Mouse (Mus musculus) c-Kit-positive CD71-positive TER-119-positive erythroid progenitor cells, embryonic 14.5 days (primary cell): ENCODE measurements around the gene Olfr548-ps1.
"Not testable (repeated sequence)": the region's sequence is repeated elsewhere in the genome, so short reads cannot be mapped to it uniquely, and the experiment has no call there.

Experiments used
- DNase-seq: peaks from one replicate; pipeline ENCODE4 v3.0.0-alpha.2; 2013; ENCODE audit warnings: low spot score

Gene Olfr548-ps1

DNA sequence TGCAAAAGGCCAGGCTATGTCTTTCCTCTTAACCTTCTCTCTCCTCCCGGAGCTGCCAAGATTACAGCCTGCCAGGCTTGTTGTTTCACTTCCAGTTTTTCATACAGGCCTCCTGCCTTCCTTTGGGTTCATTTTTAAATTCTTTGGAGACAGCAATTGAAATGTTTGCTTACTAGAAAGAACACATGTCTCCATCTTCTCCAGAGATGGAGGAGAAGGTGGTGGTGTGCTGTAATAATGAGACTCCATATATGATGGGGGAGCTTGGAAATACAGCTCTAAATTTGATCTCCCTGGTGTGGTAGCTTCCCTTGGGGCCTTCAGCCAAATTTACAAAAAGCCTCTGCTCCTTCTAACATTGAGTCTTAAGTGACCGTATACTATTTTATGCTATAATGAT lies at the start of gene Olfr548-ps1:
Gene Olfr548-ps1, plus strand, starts transcription at position 301 of the 400 bp plus-strand sequence.
- no peak for DNase-seq

DNA sequence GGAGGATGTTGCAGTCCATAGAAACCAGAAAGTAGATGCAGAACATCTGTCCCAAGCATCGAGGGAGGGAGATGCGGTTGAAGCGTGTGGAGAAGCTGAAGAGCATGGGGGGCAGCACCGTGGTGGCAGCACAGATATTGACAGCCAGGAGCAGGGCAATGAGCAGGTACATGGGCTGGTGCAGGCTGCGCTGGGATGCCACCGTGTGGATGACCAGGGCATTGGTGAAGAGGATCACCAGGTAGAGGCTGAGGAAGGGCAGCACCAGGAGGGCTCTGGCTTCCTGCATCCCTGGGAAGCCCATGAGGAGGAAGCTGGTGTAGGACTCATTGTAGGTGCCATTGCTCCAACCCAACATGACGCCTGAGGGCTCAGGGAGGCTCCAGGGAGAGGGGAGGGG lies 46.3 kb upstream of the Olfr548-ps1 start:
- DNase-seq: not testable (repeated sequence)

GRCm38 (mm10) chr7:102499473-102499872 lies 41.2 kb upstream of the Olfr548-ps1 start, which contains the start of gene Olfr545:
Olfr545 (minus strand) TSS chr7:102499573.
- no peak for DNase-seq

GRCm38 (mm10) chr7:102501986-102502385 lies 38.7 kb upstream of the Olfr548-ps1 start:
- DNase-seq: no peak

- DNase-seq: peak; percentile 51
These were observed 33.8 kb upstream of the Olfr548-ps1 start for GRCm38 (mm10) chr7:102506848-102507247.

DNA sequence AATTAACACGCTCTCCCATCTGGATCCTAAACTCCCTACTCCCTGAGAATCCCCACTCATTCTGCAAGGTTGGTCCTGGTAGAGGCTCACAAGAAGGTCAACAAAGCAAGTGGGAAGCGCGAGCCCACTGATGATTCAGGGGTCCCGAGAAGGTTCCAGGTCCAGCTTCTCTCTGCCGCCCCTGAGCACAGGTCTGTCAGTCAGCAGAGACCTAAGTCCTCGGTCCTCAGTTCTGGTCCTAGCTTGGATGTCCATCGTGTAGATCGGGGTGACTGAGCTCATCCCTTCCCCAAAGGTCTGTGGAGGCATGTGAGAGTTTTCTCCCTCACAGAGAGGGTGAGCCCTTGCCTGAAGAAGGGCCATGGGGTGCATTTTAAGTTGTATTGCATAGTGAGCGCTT lies 32.6 kb upstream of the Olfr548-ps1 start:
- no peak for DNase-seq

DNA sequence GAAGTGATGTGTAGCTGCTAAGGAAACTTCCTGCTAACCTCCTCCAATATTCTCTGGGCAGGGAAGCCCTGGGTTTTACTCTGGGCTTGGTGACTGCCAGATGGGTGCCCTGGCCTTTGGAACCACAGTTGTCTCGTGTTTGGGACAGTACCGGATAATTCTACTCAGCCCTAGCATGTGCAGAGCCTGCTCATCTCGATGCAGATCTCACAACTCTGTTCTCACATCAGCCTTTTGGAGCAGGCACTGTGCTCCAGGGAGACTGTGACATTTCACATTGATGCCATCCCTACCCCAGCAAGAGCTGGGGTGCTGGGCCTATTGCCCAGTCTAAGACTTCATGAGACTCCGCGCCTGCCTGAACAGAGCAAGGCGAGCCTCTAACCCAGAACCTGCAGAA lies 32.0 kb upstream of the Olfr548-ps1 start:
- no peak for DNase-seq

DNA sequence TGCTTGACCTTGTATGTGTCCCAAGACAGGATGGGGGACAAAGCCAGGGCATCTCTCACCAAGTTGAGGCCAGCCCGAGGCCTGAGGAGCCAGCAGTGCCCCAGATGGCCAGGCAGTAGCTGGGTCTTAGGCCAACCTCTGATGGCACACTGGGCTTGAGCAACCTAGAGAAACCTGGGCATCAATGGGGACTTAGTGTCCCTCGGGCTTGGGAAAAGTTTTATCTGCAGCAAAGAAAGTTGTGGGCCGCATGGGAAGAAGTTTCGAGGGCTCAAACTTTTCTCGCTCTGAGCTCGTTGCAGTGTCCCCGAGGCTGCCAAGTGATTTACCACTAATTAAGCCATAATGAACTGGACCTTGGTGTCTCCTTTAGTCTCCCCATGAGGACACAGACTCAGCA lies 31.0 kb upstream of the Olfr548-ps1 start:
- DNase-seq: no peak

DNA sequence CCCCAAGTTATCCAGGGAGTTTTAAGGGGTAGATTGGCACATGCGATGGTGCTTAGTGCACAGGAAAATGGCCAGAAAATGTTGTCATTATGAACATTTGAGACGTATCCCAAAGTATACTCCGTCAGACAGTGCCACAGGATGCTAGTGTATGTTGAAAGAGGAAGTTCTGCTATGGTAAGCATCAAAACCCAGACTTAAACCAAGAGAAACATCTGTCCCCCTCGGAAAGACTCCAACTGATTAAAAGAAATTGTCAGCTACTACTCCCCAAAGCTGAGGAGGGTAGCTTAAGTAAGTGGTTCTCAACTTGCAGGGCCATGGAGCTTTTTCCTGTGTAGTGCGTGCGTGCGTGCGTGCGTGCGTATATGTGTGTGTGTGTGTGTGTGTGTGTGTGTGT lies 28.8 kb upstream of the Olfr548-ps1 start:
- DNase-seq: no peak

DNA sequence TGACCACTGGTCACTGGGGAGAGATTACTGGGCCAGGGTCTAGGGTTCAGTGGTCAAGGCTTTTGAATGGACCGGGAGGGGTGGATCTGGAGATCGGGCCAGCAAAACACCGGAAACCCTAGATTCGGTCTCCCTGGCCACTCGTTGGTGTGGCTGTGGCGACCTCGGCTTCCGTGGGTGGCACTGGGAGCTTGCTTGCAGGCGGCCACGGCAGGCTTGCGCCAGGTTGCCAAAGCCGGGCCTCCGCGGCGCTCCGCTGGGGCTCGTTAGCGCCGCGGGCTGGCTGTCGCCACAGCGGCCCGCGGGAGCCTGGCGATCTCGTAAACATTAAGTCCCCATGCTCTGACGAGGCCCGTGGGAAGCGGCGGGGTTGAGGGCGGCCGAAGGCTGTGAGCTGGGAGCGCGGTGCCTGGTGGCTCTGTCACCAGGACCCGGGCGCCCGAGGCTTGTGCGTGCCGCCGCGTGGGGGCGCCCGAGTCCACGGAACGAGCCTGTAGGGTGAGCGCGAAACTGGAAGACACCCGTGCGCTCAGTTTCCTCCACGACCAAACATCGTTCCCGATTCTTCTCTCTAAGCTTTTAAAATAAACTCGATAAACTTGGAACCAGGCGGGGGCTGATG lies 27.8 kb upstream of the Olfr548-ps1 start:
- peak; percentile 60 for DNase-seq

GRCm38 (mm10) chr7:102514144-102514543 lies 26.6 kb upstream of the Olfr548-ps1 start:
- DNase-seq: no peak

GRCm38 (mm10) chr7:102516261-102517050 lies 24.2 kb upstream of the Olfr548-ps1 start:
- no peak for DNase-seq

DNA sequence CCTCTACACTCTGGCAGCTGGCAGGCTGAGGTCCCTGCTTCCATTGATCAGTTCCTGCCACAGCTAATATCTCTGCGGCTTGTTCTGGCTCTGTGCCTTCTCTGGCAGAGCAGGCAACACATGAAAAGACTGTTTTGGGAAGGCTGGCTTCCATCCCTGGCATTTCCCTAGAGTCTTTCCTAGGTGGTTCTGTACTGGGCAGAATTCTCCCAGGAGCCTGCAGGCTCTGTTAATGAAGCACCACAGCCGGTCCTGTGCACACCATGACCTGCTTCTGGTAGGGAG lies 23.7 kb upstream of the Olfr548-ps1 start:
- no peak for DNase-seq

DNA sequence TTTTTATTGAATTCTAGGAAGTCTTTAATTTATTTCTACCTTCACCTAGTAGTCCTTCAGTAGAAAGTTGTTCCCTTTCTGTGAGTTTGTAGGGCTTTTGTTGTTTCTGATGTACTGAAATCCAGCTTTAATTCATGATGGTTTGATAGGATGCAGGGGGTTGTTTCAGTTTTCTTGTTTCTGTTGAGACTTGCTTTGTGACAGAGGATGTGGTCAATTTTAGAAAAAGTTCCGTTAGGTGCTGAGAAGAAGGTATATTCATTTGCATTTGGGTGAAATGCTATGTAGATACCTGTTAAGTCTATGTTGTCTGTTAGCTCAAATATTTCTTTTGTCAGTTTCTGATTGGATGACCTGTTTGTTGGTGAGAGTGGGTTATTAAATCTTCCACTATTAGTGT lies 11.6 kb upstream of the Olfr548-ps1 start:
- no peak for DNase-seq

- no peak for DNase-seq
These were observed 6.2 kb upstream of the Olfr548-ps1 start, which contains the start of gene Olfr547 for GRCm38 (mm10) chr7:102534449-102534848. Olfr547 (plus strand) TSS chr7:102534749.

- no peak for DNase-seq
These were observed 555 bp downstream of the Olfr548-ps1 start for GRCm38 (mm10) chr7:102541251-102541650.

- no peak for DNase-seq
These were observed 8.9 kb downstream of the Olfr548-ps1 start, which contains the start of gene Olfr549 for GRCm38 (mm10) chr7:102549570-102549969. Olfr549 (plus strand) TSS chr7:102549870.

DNA sequence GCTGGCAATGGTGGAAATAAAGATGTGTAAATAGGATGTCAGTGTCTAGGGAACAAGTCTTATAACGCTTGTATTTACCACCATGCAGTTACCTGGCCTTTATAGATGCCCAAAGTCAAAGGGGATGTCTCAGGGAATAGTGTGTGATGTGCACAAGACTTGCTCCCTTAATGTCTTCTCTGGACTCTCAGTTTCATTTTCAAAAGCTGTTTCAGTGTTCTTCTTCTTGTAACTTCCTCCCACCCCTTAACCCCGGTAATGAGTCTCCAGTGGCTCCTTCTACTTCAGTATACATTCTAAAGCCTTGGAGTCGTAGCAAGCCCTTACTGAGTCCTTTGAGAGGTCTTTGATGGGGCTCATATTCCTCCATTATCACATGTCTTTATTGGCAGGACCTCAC lies 12.6 kb downstream of the Olfr548-ps1 start:
- DNase-seq: no peak

DNA sequence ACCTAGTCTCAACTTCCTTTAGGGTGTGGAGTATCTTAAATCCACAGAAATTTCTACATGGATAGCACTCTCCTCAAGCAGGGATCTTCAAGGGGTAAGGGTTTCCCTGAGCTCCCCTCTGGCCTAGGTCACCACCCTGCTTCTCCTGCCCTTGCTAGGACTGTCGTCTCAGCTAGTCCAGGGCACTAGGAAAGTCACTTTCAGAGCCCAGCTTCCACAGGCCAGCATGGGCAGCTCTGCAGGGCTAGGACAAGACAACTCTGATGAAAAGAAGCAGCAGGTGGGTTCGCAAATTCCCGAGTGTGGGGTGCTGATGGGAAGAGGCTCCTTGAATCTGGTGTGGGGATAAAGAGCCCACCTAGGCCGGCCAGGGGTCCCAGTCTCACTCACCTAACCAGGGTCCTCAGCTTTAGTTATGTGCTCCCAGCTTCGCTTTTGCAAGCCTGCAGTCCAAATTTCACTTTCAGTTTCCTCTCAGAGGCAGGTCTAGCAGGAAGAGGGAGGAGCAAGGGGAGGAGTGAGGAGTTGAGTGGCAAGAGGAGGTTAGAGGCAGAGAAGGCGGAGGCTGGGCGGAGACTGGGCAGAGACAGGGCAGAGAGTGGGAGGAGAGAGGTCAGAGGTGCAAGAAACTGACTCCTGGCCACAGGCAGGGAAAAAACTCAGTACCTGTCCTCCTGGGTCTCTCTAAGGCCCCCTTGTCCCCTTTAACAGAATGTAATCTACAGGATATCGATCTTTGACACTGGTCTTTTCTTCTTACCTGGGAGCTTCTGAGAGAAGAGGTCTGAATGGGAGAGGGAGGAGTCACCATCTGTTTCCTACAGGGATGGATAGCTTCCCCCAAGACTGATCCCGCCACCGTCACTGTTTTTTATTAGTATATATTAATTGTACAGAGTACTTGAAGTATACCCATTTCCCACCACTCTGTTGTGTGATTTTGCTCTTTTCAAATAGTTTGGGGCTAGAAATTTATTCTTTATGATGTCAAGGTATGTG lies 24.6 kb downstream of the Olfr548-ps1 start, which contains the start of gene Trim21:
Gene Trim21, minus strand, starts transcription at position 488 of the 999 bp plus-strand sequence.
- peak; percentile 87 for DNase-seq

GRCm38 (mm10) chr7:102566219-102566618 lies 25.5 kb downstream of the Olfr548-ps1 start:
- no peak for DNase-seq

DNA sequence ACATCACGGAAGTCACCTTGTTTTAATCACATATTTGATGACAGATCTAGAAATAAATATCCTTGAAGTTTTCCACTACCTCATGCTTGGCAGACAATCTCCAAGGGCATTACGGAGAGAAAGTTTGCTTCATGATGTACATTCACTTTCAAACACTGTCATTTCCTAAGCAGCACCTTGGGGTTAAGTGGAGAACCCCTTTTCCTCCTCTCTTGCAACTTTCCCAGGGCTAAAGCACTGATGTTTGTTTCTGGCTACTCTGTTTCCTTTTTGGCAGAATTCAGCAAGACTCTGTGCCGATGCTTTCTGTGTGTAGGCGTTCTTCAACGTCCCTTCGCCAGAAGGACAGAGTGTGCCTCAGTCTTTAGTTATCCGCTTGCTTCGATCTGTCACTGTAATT lies 30.4 kb downstream of the Olfr548-ps1 start, which contains the start of gene Olfr550:
Gene Olfr550, plus strand, starts transcription at position 301 of the 400 bp plus-strand sequence.
- DNase-seq: no peak
